Mouse (Mus musculus) heart, embryonic 11.5 days (tissue): Measurements from ENCODE around the gene Ddx21. TPM values are rescaled to one million over a fixed set of nuclear protein-coding genes. Genes with fewer than 3 reads are reported as not detected.

Experiments
- ATAC-seq: fragments of 200-750 bp; cut with Nextera tagmentation; replicated peaks from 2 replicates; pipeline ENCODE4 v1.8.0; 2017; ENCODE audit warnings: moderate library complexity; ENCODE audit not compliant: insufficient number of reproducible peaks, low FRiP score, low TSS enrichment
- H3K27ac ChIP-seq: fragments of 300-500 bp; sonication (generic); 2 replicates; pipeline ENCODE4 v1.5.1; 2014; ENCODE audit warnings: mild to moderate bottlenecking, low read depth, low read length
- H3K27me3 ChIP-seq: fragments of 300-500 bp; sonication (generic); 2 replicates; pipeline ENCODE4 v1.6.1; 2014; ENCODE audit warnings: mild to moderate bottlenecking, low read length, mixed read lengths; ENCODE audit not compliant: control insufficient read depth, insufficient read depth
- H3K36me3 ChIP-seq: fragments of 300-500 bp; sonication (generic); 2 replicates; pipeline ENCODE4 v1.6.1; 2014; ENCODE audit warnings: mild to moderate bottlenecking, low read length, moderate library complexity, mixed read lengths; ENCODE audit not compliant: control insufficient read depth, insufficient read depth
- H3K4me1 ChIP-seq: fragments of 300-500 bp; sonication (generic); 2 replicates; pipeline ENCODE4 v1.6.1; 2014; ENCODE audit warnings: low read length; ENCODE audit not compliant: control insufficient read depth, insufficient read depth
- H3K4me2 ChIP-seq: fragments of 300-500 bp; sonication (generic); 2 replicates; pipeline ENCODE4 v1.6.1; 2014; ENCODE audit warnings: mild to moderate bottlenecking, moderate library complexity
- H3K4me3 ChIP-seq: fragments of 300-500 bp; sonication (generic); 2 replicates; pipeline ENCODE4 v1.5.1; 2014; ENCODE audit warnings: low read depth, low read length
- H3K9ac ChIP-seq: fragments of 300-500 bp; sonication (generic); 2 replicates; pipeline ENCODE4 v1.6.1; 2014; ENCODE audit warnings: mild to moderate bottlenecking, low read depth, low read length, moderate library complexity
- H3K9me3 ChIP-seq: fragments of 300-500 bp; sonication (generic); replicated peaks from 2 replicates; pipeline ENCODE4 v1.6.1; 2016; ENCODE audit warnings: low read length; ENCODE audit not compliant: control insufficient read depth
- WGBS: fragments of 180-500 bp; shearing (Covaris S2); extraction: QIAGEN DNeasy Blood & Tissue Kit; methylation state at CpG from one replicate; pipeline ENCODE4 v1.1.7; 2014; ENCODE audit not compliant: insufficient replicate concordance; 5-methylcytosine and 5-hydroxymethylcytosine counted together
- polyA plus RNA-seq: library from polyadenylated mRNA; unstranded; fragments of >200 nt; fragmentation: Nextera tagmentation; extraction: Ambion mirVana; gene quantifications from 2 replicates; pipeline ENCODE4 v1.2.1, GENCODE M21; 2014

Ddx21 gene
- polyA plus RNA-seq, 1 experiment from 2014 or later, result 21.4 TPM

DNA sequence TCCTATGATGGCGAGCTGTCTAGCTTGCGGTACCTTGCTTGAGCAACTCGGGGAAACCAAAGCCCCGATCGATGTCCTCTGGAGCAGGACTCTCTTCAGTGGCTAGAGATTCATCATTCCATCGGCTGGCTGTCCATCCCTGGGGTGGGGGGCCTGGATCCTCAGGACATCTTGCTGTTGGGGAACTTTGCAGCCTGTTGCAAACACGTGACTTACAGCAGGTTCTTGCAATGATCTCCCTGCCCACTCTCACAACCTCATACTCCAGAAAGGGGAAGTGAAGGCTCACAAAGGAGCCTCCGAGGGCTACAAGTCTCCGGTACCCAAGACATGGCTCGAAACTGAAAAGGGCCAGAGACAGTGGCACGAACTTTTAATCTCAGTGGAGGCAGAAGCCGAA is 60.6 kb downstream of the Ddx21 start:
- ATAC-seq, result no peak
- Histone ChIP-seq H3K4me1 (0 out of 2 replicates have a peak, but pooled peaks cover 2% of the 10 kb centered on the region), H3K27me3 (no peaks in the 10 kb centered on the region), H3K4me2 (no peak overlapping the region), H3K9ac (no peak overlapping the region), H3K4me3 (no peak overlapping the region), H3K36me3 (no peaks in the 10 kb centered on the region), H3K27ac (no peak overlapping the region), H3K9me3 (no peaks in the 10 kb centered on the region)
- WGBS, result 88% methylated on average over 12 of the region's 12 CpGs

DNA sequence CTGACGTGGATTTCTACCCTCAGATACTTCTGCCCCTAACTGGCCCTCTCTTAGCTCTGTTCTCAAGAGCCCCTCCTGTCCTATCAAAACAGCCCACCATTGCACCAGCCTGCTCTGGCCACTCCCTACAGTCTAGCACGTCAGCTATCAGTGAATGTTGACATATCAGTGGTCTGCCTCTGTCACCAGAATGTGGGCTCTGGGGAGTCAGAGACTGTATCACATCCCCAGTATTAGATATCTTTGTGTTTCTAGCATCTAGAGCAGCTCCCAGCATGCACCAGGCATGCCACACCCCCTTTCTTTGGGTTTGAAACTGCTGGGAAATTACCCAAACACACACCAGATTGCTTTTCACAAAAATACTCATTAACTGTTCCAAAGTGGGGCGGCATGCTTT is 61.3 kb downstream of the Ddx21 start:
- Histone ChIP-seq H3K27ac (no peak overlapping the region), H3K9me3 (no peaks in the 10 kb centered on the region), H3K36me3 (no peaks in the 10 kb centered on the region), H3K9ac (no peak overlapping the region), H3K4me1 (0 out of 2 replicates have a peak, but pooled peaks cover 2% of the 10 kb centered on the region), H3K27me3 (peaks cover 2% of the 10 kb centered on the region; the same call in 1 of the 2 replicates), H3K4me3 (no peak overlapping the region), H3K4me2 (no peak overlapping the region)
- 41% methylated on average over 3 of the region's 3 CpGs for WGBS
- no peak for ATAC-seq

DNA sequence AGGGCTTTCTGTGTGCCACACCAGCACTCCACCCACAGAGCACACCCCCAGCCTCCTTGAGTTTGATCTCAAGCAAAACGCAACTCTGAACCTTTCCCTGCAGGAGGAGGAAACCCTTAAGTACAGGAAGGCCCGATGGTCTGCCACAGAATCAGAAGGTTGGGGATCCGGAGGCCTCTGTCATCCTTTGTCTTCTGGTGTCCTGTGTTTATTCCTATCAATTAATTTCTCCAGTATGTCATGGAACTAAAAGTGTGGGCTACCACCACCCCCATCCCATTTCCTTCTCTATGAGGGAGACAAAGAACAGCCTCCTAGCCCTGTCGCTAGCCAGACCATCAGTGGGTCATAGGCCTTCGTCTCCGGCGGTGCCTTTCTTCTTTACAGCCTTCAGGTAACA is 67.6 kb downstream of the Ddx21 start:
- Histone ChIP-seq H3K27ac (no peak overlapping the region), H3K9me3 (no peaks in the 10 kb centered on the region), H3K27me3 (peaks cover 2% of the 10 kb centered on the region; the same call in 1 of the 2 replicates), H3K36me3 (no peaks in the 10 kb centered on the region), H3K4me1 (no peaks in the 10 kb centered on the region), H3K4me3 (no peak overlapping the region), H3K9ac (no peak overlapping the region), H3K4me2 (no peak overlapping the region)
- no peak for ATAC-seq
- 75% methylated on average over 7 of the region's 7 CpGs for WGBS

DNA sequence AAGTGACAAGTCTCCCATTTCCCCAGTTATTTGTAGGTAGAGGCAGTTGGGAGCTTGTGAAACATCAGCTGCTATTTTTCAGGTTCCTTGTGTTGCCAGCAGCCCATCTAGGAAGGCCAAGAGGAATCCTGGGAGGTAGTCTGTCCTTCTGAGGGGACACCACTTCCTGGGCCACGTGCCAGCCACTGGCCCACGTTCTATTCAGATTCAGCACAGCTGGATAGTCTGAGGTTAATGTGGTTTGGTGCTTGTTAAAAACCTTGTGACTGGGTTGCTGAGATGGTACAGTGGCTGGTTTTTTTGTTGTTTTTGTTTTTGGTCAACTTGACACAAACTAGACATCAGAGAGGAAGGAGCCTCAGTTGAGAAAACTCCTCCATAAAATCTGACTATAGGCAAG is 69.2 kb downstream of the Ddx21 start:
- ATAC-seq, result no peak
- no peaks in the 10 kb centered on the region for H3K36me3 ChIP-seq
- no peak overlapping the region for H3K9ac ChIP-seq
- peaks cover 2% of the 10 kb centered on the region; the same call in 1 of the 2 replicates for H3K27me3 ChIP-seq
- no peak overlapping the region for H3K4me2 ChIP-seq
- 43% methylated on average over 2 of the region's 2 CpGs for WGBS
- H3K27ac ChIP-seq, result no peak overlapping the region
- no peaks in the 10 kb centered on the region for H3K4me1 ChIP-seq
- no peak overlapping the region for H3K4me3 ChIP-seq
- H3K9me3 ChIP-seq, result no peaks in the 10 kb centered on the region

Other genes starting within 250 kb of the Ddx21 start
- gene Hk1, start 222.4 kb downstream of the Ddx21 start, polyA plus RNA-seq, result 97.0 and 157 TPM in 2 replicates
- 0.49 and 0.57 TPM in 2 replicates for gene Hkdc1, start 179.8 kb downstream of the Ddx21 start, polyA plus RNA-seq
- gene 4930507D05Rik, start 152.8 kb downstream of the Ddx21 start, polyA plus RNA-seq, result 0.54 and 1.0 TPM in 2 replicates
- 31.9 and 32.5 TPM in 2 replicates for gene Supv3l1, start 152.5 kb downstream of the Ddx21 start, polyA plus RNA-seq
- gene Vps26a, start 115.5 kb downstream of the Ddx21 start, polyA plus RNA-seq, result 72.8 and 84.5 TPM in 2 replicates
- 6.7 and 9.1 TPM in 2 replicates for gene Srgn, start 74.8 kb downstream of the Ddx21 start, polyA plus RNA-seq
- gene Kif1bp, start 23.8 kb downstream of the Ddx21 start, polyA plus RNA-seq, result 31.1 and 34.0 TPM in 2 replicates
- 107 and 125 TPM in 2 replicates for gene Ddx50, start 48.9 kb upstream of the Ddx21 start, polyA plus RNA-seq
- 0.97 and 1.4 TPM in 2 replicates for gene Stox1, start 123.8 kb upstream of the Ddx21 start, polyA plus RNA-seq
- gene Ccar1, start 190.0 kb upstream of the Ddx21 start, polyA plus RNA-seq, result 101 and 106 TPM in 2 replicates